Mouse (Mus musculus): ENCODE measurements at regions not wholly inside any gene's neighbourhood (a gene's known extent, or its start where the extent isn't known, plus 50 kb on each side); places are given as distances from the start of the nearest gene placed in this dataset.

DNA sequence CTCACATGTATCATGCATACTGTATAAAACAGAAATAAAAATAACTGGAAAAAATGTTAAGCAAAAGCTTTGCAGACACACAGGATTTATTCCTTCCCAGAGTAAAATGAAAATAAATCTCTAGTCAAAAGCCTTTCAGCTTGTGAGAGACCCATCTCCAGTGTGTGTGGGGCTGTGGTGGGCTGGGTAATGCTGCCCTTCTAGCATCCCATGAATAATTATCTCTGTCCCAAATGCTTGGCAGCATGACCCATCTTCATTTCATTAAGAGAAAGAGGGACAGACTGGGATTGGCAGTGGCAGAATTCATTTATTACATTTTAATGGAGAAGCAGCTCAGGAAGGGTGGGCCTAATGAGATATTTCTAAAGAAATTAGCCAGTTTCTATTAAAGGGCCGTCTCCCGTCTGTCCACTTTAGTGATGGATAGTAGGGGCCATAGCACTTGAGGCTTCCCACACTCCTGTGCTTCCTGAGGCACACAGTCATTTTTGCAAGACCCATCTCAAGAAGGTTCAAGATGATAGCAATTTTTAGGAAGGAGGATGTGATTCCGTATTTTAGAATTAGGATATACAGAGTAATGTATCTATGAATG is 930.8 kb upstream of the Sel1l start:
- Histone ChIP-seq H3K4me2 (ENCODE audit: low read depth, low read length) (no peak overlapping the region), H3K4me3 (ENCODE audit: low read depth, low read length) (no peak overlapping the region), H3K27me3 (ENCODE audit: control insufficient read depth, insufficient read depth, low read length) (no peaks in the 10 kb centered on the region), H3K9ac (replicated peaks; ENCODE audit: low read depth, low read length) (no peak overlapping the region), H3K9me3 (replicated peaks; ENCODE audit: control insufficient read depth, low read length) (no peaks in the 10 kb centered on the region), H3K4me1 (ENCODE audit: control insufficient read depth, insufficient read depth) (no peaks in the 10 kb centered on the region), H3K27ac (ENCODE audit: low read depth) (no peak overlapping the region), H3K36me3 (replicated peaks; ENCODE audit: control insufficient read depth, insufficient read depth, low read length) (no peaks in the 10 kb centered on the region)
- DNase-seq (ENCODE audit: low spot score): no peak
- no peak for ATAC-seq (ENCODE audit: insufficient read depth, low read depth)
- TF ChIP-seq CTCF (IDR thresholded peaks at IDR 0.05; ENCODE audit: low read depth) (no peak), EP300 (IDR thresholded peaks at IDR 0.05; ENCODE audit: low read depth) (no peak)
- WGBS: 80% methylated on average over 3 of the region's 3 CpGs

DNA sequence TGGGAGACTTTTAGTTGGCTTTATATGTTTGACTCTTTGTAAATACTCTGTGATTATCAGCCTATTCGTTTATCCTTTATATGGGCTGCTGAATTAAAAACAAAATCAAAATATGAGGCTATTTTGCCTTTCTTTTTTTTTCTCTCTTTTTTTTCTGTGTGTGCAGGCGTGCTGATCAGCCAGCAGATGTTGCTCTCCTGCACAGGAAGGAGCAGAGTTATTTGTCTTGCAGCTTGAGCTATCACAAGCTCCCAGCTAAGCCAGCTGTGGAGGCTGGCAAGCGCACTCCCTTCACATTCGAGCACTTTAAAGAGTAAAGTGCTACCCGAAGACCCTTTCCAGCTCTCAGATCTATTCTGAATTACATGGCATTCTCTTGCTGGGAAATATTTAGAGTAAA is 926.7 kb upstream of the Sel1l start:
- 0 out of 2 replicates have a peak, but pooled peaks cover 3% of the 10 kb centered on the region for H3K9me3 ChIP-seq (replicated peaks; ENCODE audit: control insufficient read depth, low read length)
- H3K4me3 ChIP-seq (ENCODE audit: low read depth, low read length): no peak overlapping the region
- no peak overlapping the region for H3K27ac ChIP-seq (ENCODE audit: low read depth)
- WGBS: 45% methylated on average over 5 of the region's 5 CpGs
- no peaks in the 10 kb centered on the region for H3K36me3 ChIP-seq (replicated peaks; ENCODE audit: control insufficient read depth, insufficient read depth, low read length)
- H3K9ac ChIP-seq (replicated peaks; ENCODE audit: low read depth, low read length): no peak overlapping the region
- no peak for DNase-seq (ENCODE audit: low spot score)
- no peak overlapping the region for H3K4me2 ChIP-seq (ENCODE audit: low read depth, low read length)
- no peak for ATAC-seq (ENCODE audit: insufficient read depth, low read depth)
- TF ChIP-seq CTCF (IDR thresholded peaks at IDR 0.05; ENCODE audit: low read depth) (no peak), EP300 (IDR thresholded peaks at IDR 0.05; ENCODE audit: low read depth) (no peak)
- H3K27me3 ChIP-seq (ENCODE audit: control insufficient read depth, insufficient read depth, low read length): no peaks in the 10 kb centered on the region
- no peaks in the 10 kb centered on the region for H3K4me1 ChIP-seq (ENCODE audit: control insufficient read depth, insufficient read depth)

DNA sequence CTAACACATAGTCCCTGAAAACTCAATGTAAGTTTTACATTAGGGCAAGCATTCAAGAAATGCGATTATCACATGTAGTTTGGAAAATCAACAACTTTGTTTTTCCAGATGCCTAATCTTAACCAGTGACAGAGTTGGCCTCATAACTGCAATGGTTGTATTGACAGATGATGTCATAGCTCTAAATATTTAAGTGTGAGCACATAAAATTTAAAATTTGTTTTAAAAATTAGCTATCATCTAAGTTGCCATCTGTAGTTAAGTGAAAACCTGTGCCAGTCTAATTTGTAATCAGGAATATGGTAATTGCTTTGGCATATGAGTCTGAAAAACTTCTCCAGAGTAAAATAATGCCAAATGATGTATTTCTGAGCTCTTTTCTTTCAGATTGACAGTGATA is 899.6 kb upstream of the Sel1l start:
- H3K36me3 ChIP-seq (replicated peaks; ENCODE audit: control insufficient read depth, insufficient read depth, low read length): no peaks in the 10 kb centered on the region
- no peaks in the 10 kb centered on the region for H3K27me3 ChIP-seq (ENCODE audit: control insufficient read depth, insufficient read depth, low read length)
- no peaks in the 10 kb centered on the region for H3K4me1 ChIP-seq (ENCODE audit: control insufficient read depth, insufficient read depth)
- no peaks in the 10 kb centered on the region for H3K9me3 ChIP-seq (replicated peaks; ENCODE audit: control insufficient read depth, low read length)
- DNase-seq (ENCODE audit: low spot score) (no peak), ATAC-seq (ENCODE audit: insufficient read depth, low read depth) (no peak)
- no peak for TF ChIP-seq EP300 (IDR thresholded peaks at IDR 0.05; ENCODE audit: low read depth)
- no peak for TF ChIP-seq CTCF (IDR thresholded peaks at IDR 0.05; ENCODE audit: low read depth)
- H3K27ac ChIP-seq (ENCODE audit: low read depth): no peak overlapping the region
- no peak overlapping the region for H3K9ac ChIP-seq (replicated peaks; ENCODE audit: low read depth, low read length)
- WGBS: 56% methylated on average over 1 of the region's 1 CpGs
- H3K4me3 ChIP-seq (ENCODE audit: low read depth, low read length): no peak overlapping the region
- H3K4me2 ChIP-seq (ENCODE audit: low read depth, low read length): no peak overlapping the region

DNA sequence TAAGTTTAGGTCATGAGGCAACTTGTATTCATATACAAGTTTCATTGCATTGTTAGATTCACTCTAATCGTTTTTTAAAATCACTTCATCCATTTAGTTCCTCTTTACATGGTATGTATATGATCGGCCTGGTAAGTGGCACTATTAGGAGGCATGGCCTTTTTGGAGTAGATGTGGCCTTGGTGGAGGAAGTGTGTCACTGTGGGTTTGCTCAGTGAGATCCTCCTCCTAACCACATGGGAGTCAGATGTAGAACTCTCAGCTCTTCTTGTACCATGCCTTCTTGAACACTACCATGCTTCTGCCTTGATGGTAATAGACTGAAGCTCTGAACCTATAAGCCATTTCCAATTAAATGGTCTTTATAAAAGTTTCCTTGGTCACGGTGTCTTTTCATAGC is 891.9 kb upstream of the Sel1l start:
- TF ChIP-seq EP300 (IDR thresholded peaks at IDR 0.05; ENCODE audit: low read depth): no peak
- TF ChIP-seq CTCF (IDR thresholded peaks at IDR 0.05; ENCODE audit: low read depth): no peak
- 65% methylated on average over 3 of the region's 3 CpGs for WGBS
- ATAC-seq (ENCODE audit: insufficient read depth, low read depth): no peak

DNA sequence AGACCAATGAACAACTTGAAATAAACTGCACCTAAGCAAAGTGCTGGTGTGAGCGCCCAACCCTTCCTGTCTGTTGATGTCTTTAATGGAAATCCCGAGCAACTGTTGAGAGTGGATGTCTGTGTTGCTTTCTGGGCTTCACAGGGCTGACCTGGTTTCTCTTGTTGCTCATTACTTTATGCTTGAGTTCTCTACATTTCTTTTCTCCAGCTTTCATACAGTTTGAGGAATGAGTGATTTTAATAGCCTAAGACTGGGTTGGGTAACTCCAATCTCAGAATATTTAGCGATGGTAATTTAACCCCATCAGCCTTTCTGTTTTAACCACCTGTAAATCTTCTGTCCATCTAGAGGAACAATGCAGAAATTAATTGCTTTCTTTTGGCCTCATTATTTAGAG is 890.2 kb upstream of the Sel1l start:
- TF ChIP-seq EP300 (IDR thresholded peaks at IDR 0.05; ENCODE audit: low read depth) (no peak), CTCF (IDR thresholded peaks at IDR 0.05; ENCODE audit: low read depth) (no peak)
- H3K4me3 ChIP-seq (ENCODE audit: low read depth, low read length): no peak overlapping the region
- no peak for ATAC-seq (ENCODE audit: insufficient read depth, low read depth)

More for the DNA sequence above, 891.9 kb upstream of the Sel1l start:
- Histone ChIP-seq H3K9me3 (replicated peaks; ENCODE audit: control insufficient read depth, low read length) (no peaks in the 10 kb centered on the region), H3K4me3 (ENCODE audit: low read depth, low read length) (no peak overlapping the region), H3K27me3 (ENCODE audit: control insufficient read depth, insufficient read depth, low read length) (no peaks in the 10 kb centered on the region), H3K36me3 (replicated peaks; ENCODE audit: control insufficient read depth, insufficient read depth, low read length) (no peaks in the 10 kb centered on the region), H3K4me1 (ENCODE audit: control insufficient read depth, insufficient read depth) (no peaks in the 10 kb centered on the region), H3K27ac (ENCODE audit: low read depth) (no peak overlapping the region), H3K4me2 (ENCODE audit: low read depth, low read length) (no peak overlapping the region), H3K9ac (replicated peaks; ENCODE audit: low read depth, low read length) (no peak overlapping the region)
- no peak for DNase-seq (ENCODE audit: low spot score)

More for the DNA sequence above, 890.2 kb upstream of the Sel1l start:
- DNase-seq (ENCODE audit: low spot score): no peak
- H3K9ac ChIP-seq (replicated peaks; ENCODE audit: low read depth, low read length): no peak overlapping the region
- 79% methylated on average over 3 of the region's 3 CpGs for WGBS
- H3K4me1 ChIP-seq (ENCODE audit: control insufficient read depth, insufficient read depth): no peaks in the 10 kb centered on the region
- H3K36me3 ChIP-seq (replicated peaks; ENCODE audit: control insufficient read depth, insufficient read depth, low read length): no peaks in the 10 kb centered on the region
- no peak overlapping the region for H3K4me2 ChIP-seq (ENCODE audit: low read depth, low read length)
- H3K27me3 ChIP-seq (ENCODE audit: control insufficient read depth, insufficient read depth, low read length): no peaks in the 10 kb centered on the region
- no peaks in the 10 kb centered on the region for H3K9me3 ChIP-seq (replicated peaks; ENCODE audit: control insufficient read depth, low read length)
- no peak overlapping the region for H3K27ac ChIP-seq (ENCODE audit: low read depth)
